Mouse (Mus musculus): ENCODE measurements around the gene Sap30bp. TPM values are rescaled to one million over a fixed set of nuclear protein-coding genes. Genes with fewer than 3 reads are reported as not detected.

The Sap30bp gene
- polyA plus RNA-seq, 1 experiment from 2014 or later, result 29.8 TPM

Other genes with a start within 250 kb of the Sap30bp start
- gene Grb2, start 224.7 kb upstream of the Sap30bp start, polyA plus RNA-seq (2015; fragmentation: Nextera tagmentation; extraction: Ambion mirVana), result 85.6 and 91.0 TPM in 2 replicates
- 23.1 and 24.6 TPM in 2 replicates for gene Tmem94, start 167.8 kb upstream of the Sap30bp start, polyA plus RNA-seq (2015; fragmentation: Nextera tagmentation; extraction: Ambion mirVana)
- 19.0 and 19.6 TPM in 2 replicates for gene Caskin2, start 119.6 kb upstream of the Sap30bp start, polyA plus RNA-seq (2015; fragmentation: Nextera tagmentation; extraction: Ambion mirVana)
- 37.3 and 43.0 TPM in 2 replicates for gene Tsen54, start 118.6 kb upstream of the Sap30bp start, polyA plus RNA-seq (2015; fragmentation: Nextera tagmentation; extraction: Ambion mirVana)
- 35.1 and 40.1 TPM in 2 replicates for gene Llgl2, start 109.2 kb upstream of the Sap30bp start, polyA plus RNA-seq (2015; fragmentation: Nextera tagmentation; extraction: Ambion mirVana)
- 0.25 and 0.49 TPM in 2 replicates for gene Myo15b, start 74.9 kb upstream of the Sap30bp start, polyA plus RNA-seq (2015; fragmentation: Nextera tagmentation; extraction: Ambion mirVana)
- gene Smim5, start 33.3 kb upstream of the Sap30bp start, polyA plus RNA-seq (2015; fragmentation: Nextera tagmentation; extraction: Ambion mirVana), result 3.6 and 4.8 TPM in 2 replicates
- gene Smim6, start 21.3 kb upstream of the Sap30bp start, polyA plus RNA-seq (2015; fragmentation: Nextera tagmentation; extraction: Ambion mirVana), result 24.4 and 25.5 TPM in 2 replicates
- gene Recql5, start 195 bp downstream of the Sap30bp start, polyA plus RNA-seq (2015; fragmentation: Nextera tagmentation; extraction: Ambion mirVana), result 20.5 and 22.3 TPM in 2 replicates
- gene Itgb4, start 41.4 kb downstream of the Sap30bp start, polyA plus RNA-seq (2015; fragmentation: Nextera tagmentation; extraction: Ambion mirVana), result 2.6 and 3.4 TPM in 2 replicates
- 215 and 229 TPM in 2 replicates for gene Galk1, start 79.4 kb downstream of the Sap30bp start, polyA plus RNA-seq (2015; fragmentation: Nextera tagmentation; extraction: Ambion mirVana)
- gene H3f3b, start 94.7 kb downstream of the Sap30bp start, polyA plus RNA-seq (2015; fragmentation: Nextera tagmentation; extraction: Ambion mirVana), result 1,879 and 1,955 TPM in 2 replicates
- gene Unk, start 97.0 kb downstream of the Sap30bp start, polyA plus RNA-seq (2015; fragmentation: Nextera tagmentation; extraction: Ambion mirVana), result 37.0 and 37.7 TPM in 2 replicates
- 4.1 and 6.4 TPM in 2 replicates for gene Unc13d, start 144.7 kb downstream of the Sap30bp start, polyA plus RNA-seq (2015; fragmentation: Nextera tagmentation; extraction: Ambion mirVana)
- gene Wbp2, start 153.7 kb downstream of the Sap30bp start, polyA plus RNA-seq (2015; fragmentation: Nextera tagmentation; extraction: Ambion mirVana), result 58.0 and 67.9 TPM in 2 replicates
- 24.9 and 25.9 TPM in 2 replicates for gene Trim47, start 193.9 kb downstream of the Sap30bp start, polyA plus RNA-seq (2015; fragmentation: Nextera tagmentation; extraction: Ambion mirVana)
- 3.7 and 4.3 TPM in 2 replicates for gene Trim65, start 197.8 kb downstream of the Sap30bp start, polyA plus RNA-seq (2015; fragmentation: Nextera tagmentation; extraction: Ambion mirVana)
- 89.5 and 94.7 TPM in 2 replicates for gene Mrpl38, start 205.6 kb downstream of the Sap30bp start, polyA plus RNA-seq (2015; fragmentation: Nextera tagmentation; extraction: Ambion mirVana)
- gene Fbf1, start 234.9 kb downstream of the Sap30bp start, polyA plus RNA-seq (2015; fragmentation: Nextera tagmentation; extraction: Ambion mirVana), result 29.7 and 35.9 TPM in 2 replicates